Comparison of ENCODE assay signal across 22 mouse cellular contexts in the genomic region with DNA sequence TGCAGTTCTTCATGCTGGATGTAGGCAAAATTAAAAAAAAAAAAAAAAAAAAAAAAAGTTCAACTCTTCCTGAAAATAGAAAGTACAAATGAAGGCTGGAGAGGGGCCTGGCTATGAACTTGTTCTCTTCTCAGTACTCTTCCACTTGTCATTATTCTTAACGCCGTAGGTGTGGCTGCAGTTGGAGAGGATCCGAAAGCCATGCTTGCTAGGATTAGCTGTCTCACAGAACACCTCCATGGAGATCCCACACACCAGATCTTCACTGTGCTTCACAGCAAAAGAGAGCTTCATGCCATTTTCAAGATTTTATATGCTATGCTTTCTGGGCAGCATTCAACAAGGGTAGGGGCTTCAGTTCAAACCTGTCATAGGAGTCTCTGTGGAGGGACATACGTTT. TPM values are rescaled to one million over a fixed set of nuclear protein-coding genes. Genes with fewer than 3 reads are reported as not detected.
"Had no signal": no experiment of that assay in that cellular context is flagged by ENCODE, and none has a peak within 500 bp of the region (broad histone marks: within the 10 kb centered on the region; RNA-seq: fewer than 3 reads in every experiment).

No protein-coding gene starts in this region.

- H3K4me3 ChIP-seq: layer of hippocampus, adult 2 months; limb, embryonic 12.5 days; limb, embryonic 15.5 days; midbrain, embryonic 12.5 days; midbrain, embryonic 15.5 days; neural tube, embryonic 12.5 days; neural tube, embryonic 15.5 days; stomach, embryonic 15.5 days had no signal

- DNase-seq: kidney, adult 18-20 months; kidney, adult 9 months; kidney, postnatal 14 days; layer of hippocampus, postnatal 36 days; left cerebral cortex, postnatal 4 days; liver, postnatal 0 days; lung, embryonic 14.5 days; spleen, adult 18-20 months; thymus, adult 18-20 months; thymus, postnatal 36 days had no signal

- H3K27ac ChIP-seq: layer of hippocampus, adult 2 months; limb, embryonic 12.5 days; limb, embryonic 15.5 days; liver, embryonic 14.5 days; macrophage; midbrain, embryonic 12.5 days; midbrain, embryonic 15.5 days; neural tube, embryonic 12.5 days; neural tube, embryonic 15.5 days; stomach, embryonic 15.5 days had no signal

RNA-seq across cellular contexts. Expression of gene Pak7, which starts 14.8 kb away (rescaled TPM):
- total RNA-seq: megakaryocyte, adult 5-6 weeks had no signal
- polyA plus RNA-seq: large intestine, adult 2 months; liver, postnatal 0 days; macrophage had no signal
